Mouse (Mus musculus): ENCODE measurements around the gene Gm3371.
"Not testable (repeated sequence)": the region's sequence is repeated elsewhere in the genome, so short reads cannot be mapped to it uniquely, and the experiment has no call there.

The Gm3371 gene

DNA sequence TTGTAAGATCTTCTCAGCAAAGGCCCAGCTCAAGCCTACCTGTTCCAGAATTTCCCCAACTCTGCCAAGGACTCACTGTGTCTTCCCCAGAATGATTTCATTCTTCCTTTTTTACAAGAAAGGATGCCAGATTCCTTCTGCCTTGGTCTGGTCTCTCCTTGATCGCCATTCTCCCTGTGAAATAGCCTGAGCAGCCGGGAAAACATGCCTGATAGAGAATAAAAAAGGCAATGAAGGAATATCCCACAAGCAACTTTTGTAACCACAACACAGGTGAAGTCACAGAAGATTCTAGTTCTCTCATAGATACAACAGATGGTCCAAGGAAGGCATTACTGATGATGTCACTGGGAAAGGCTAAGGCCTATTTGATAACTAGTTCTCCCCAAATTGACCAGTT lies at the start of gene Gm3371:
Gm3371 (minus strand) TSS at position 101 of the 400 bp plus-strand sequence.
- DNase-seq, result not testable (repeated sequence)

- not testable (repeated sequence) for DNase-seq
Observed at GRCm38 (mm10) chr14:44433335-44433734, 22.8 kb upstream of the Gm3371 start, which contains the start of gene Gm8232. Gene Gm8232 (plus strand): TSS chr14:44433635.

DNA sequence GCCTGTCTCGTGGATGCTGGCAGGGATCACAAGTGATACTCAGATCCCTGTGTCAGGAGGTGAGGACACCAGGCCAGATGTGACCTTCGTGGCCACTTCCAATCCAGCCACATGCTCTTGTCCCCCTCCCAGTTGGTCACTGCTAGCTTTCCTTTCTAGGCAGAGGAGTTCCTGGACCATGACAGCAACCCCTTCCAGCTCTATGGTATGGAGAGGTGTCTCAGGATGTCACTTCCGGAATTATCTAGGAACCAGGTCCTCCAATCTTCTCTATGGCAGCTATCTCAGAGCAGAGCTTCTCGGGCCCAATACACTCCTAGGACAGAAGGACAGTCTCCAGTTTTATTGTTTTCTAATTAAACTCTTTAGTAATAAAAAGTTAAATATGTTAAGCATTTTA lies 26.3 kb downstream of the Gm3371 start:
- DNase-seq, result not testable (repeated sequence)

DNA sequence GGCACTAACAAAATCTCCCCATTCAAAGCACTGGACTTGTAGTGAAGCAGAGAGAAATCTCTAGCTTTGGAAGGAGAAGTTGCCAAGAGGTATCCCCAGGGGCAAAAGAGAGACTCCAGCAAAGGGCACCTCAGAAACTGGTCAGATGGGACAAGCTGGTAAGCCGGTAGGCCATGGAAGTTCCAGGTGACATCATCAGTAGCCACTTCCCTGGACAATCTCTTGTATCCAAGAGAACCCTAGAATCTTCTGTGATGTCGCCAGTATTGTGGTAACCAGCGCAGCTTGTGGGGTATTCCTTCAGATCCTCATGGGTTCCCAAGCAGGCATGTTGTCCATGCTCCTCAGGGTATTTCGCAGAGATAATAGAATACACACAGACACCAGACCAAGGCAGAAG lies 45.4 kb downstream of the Gm3371 start, which contains the start of gene Gm8229:
Gm8229 (plus strand) TSS at position 301 of the 400 bp plus-strand sequence.
- not testable (repeated sequence) for DNase-seq

DNA sequence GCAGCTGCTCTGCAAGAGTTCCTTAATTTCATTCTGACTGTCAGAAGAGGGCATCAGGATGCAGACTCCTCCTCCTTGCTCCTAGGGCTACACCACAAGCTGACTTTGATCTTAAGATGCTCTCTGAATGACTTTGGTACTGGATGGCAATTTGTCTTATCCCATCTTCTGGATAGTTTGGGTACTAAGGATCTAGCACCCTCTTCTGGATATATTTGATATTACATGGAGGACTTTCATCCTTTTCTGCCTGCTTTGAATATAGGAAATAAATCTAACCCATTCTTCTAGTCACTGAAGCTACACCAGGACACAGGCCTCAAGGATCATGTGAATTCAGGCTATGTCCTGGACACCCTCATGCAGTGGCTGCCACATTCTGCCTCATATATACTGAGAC lies 48.2 kb downstream of the Gm3371 start:
- peak; percentile 0 for DNase-seq

GRCm38 (mm10) chr14:44361416-44361815 lies 49.1 kb downstream of the Gm3371 start:
- not testable (repeated sequence) for DNase-seq
